Mouse (Mus musculus) hindbrain, embryonic 11.5 days (tissue): Measurements from ENCODE around the gene Surf4. TPM values are rescaled to one million over a fixed set of nuclear protein-coding genes. Genes with fewer than 3 reads are reported as not detected.

ENCODE experiments used
- ATAC-seq: fragments of 200-750 bp; cut with Nextera tagmentation; 2 replicates; pipeline ENCODE4 v1.8.0; 2017; ENCODE audit warnings: mild to moderate bottlenecking, moderate TSS enrichment, moderate library complexity; ENCODE audit not compliant: low FRiP score
- DNase-seq: peaks from one replicate; pipeline ENCODE4 v3.0.0-alpha.2; 2015; ENCODE audit warnings: low spot score
- H3K27ac ChIP-seq: fragments of 300-500 bp; sonication (generic); 2 replicates; pipeline ENCODE4 v1.5.1; 2014; ENCODE audit warnings: mild to moderate bottlenecking, low read depth, low read length
- H3K27me3 ChIP-seq: fragments of 300-500 bp; sonication (generic); 2 replicates; pipeline ENCODE4 v1.6.1; 2014; ENCODE audit warnings: mild to moderate bottlenecking, low read length, moderate library complexity, mixed read lengths; ENCODE audit not compliant: control insufficient read depth, insufficient read depth
- H3K36me3 ChIP-seq: fragments of 300-500 bp; sonication (generic); 2 replicates; pipeline ENCODE4 v1.6.1; 2014; ENCODE audit warnings: mild to moderate bottlenecking, low read length, moderate library complexity, mixed read lengths; ENCODE audit not compliant: control insufficient read depth, insufficient read depth
- H3K4me1 ChIP-seq: fragments of 300-500 bp; sonication (generic); replicated peaks from 2 replicates; pipeline ENCODE4 v1.6.1; 2014; ENCODE audit warnings: low read length, mixed read lengths; ENCODE audit not compliant: control insufficient read depth, insufficient read depth
- H3K4me2 ChIP-seq: fragments of 300-500 bp; sonication (generic); replicated peaks from 2 replicates; pipeline ENCODE4 v1.6.1; 2014; ENCODE audit warnings: mild to moderate bottlenecking, low read depth, low read length
- H3K4me3 ChIP-seq: fragments of 300-500 bp; sonication (generic); 2 replicates; pipeline ENCODE4 v1.5.1; 2014; ENCODE audit warnings: low read depth, low read length
- H3K9ac ChIP-seq: fragments of 300-500 bp; sonication (generic); 2 replicates; pipeline ENCODE4 v1.6.1; 2014; ENCODE audit warnings: low read depth, low read length
- H3K9me3 ChIP-seq: fragments of 300-500 bp; sonication (generic); 2 replicates; pipeline ENCODE4 v1.6.1; 2016; ENCODE audit warnings: low read length; ENCODE audit not compliant: control insufficient read depth
- WGBS: fragments of 180-500 bp; shearing (Covaris S2); extraction: QIAGEN DNeasy Blood & Tissue Kit; methylation state at CpG from one replicate; pipeline ENCODE4 v1.1.7; 2014; 5-methylcytosine and 5-hydroxymethylcytosine counted together
- polyA plus RNA-seq: library from polyadenylated mRNA; unstranded; fragments of >200 nt; fragmentation: Nextera tagmentation; extraction: Ambion mirVana; gene quantifications from 2 replicates; pipeline ENCODE4 v1.2.1, GENCODE M21; 2014

The Surf4 gene
- polyA plus RNA-seq, 1 experiment from 2014 or later, result 140 TPM

DNA sequence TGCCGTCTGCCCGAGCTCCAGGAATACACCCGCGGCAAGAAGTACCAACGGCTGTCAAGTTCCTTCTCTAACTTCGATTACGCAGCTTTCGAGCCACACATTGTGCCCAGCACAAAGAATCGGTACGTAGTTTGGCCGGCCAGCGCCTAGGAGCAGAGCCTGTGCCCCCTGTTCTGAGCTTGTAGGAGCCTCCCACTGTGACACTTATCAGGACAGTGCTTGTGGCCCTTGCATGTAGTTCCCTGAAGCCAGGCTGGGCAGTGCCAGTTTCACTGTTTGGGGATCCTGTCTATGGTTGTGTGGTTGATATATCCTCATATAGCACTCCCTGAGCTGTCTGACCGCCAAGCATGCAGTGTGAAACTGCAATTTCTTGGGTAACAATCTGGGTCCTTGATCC, 17.0 kb downstream of the Surf4 start:
- peaks cover 27% of the 10 kb centered on the region for H3K36me3 ChIP-seq
- H3K9me3 ChIP-seq, result no peaks in the 10 kb centered on the region
- ATAC-seq, result peak; percentile 18; the same call in 1 of the 2 replicates
- 1% methylated on average over 13 of the region's 13 CpGs for WGBS
- peaks cover 11% of the 10 kb centered on the region for H3K4me1 ChIP-seq
- peak overlapping the region; percentile 65 for H3K4me3 ChIP-seq
- no peak for DNase-seq
- H3K27ac ChIP-seq, result no peak overlapping the region; the same call in 1 of the 2 replicates
- no peaks in the 10 kb centered on the region for H3K27me3 ChIP-seq
- H3K9ac ChIP-seq, result peak overlapping the region; percentile 62
- H3K4me2 ChIP-seq, result peak overlapping the region; percentile 96

DNA sequence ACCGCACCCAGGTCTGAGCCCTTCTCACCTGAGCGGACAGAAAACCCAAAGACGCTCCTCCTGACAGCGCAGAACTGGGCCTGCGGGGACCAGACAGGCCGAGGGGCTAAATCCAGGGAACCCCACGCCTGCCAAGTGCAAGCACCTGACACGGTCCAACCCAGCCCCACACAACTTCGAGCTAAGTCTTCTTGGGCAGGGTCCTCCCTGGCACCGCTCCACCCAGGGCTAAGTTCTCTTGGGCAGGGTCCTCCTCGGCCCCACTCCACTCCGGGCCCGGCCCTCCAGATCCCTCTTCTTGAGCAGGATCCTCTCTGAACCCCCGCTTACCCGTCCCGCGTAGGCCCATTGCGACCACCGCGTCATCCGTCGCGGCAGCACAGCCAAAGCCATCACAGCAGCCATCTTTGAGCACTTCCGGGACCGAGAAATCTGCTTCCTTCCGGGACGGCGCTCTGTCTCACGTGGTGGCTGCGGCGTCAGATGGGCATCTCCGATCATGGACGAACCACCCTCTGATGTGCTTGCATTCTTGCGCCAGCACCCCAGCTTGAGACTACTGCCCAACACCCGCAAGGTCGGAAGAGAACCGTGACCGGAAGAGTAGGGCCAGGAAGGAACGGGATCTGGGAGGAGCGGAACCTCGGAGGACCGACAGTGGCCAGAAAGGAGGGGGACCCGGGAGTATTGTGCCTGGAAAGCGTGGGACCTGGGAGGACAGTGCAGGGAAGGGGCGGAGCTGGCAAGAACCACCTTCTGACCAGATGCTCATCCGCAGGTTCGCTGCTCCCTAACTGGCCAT, 17.6 kb downstream of the Surf4 start, which contains the start of the genes Surf2 and Surf1:
Gene Surf2, plus strand, starts transcription at position 441 of the 802 bp plus-strand sequence.
Gene Surf1, minus strand, starts transcription at position 604 of the 802 bp plus-strand sequence.
- H3K27ac ChIP-seq, result peak within 1 kb of the TSS; percentile 59
- H3K4me2 ChIP-seq, result peak within 1 kb of the TSS; percentile 96
- H3K27me3 ChIP-seq, result no peaks in the 10 kb centered on the region
- peaks cover 12% of the 10 kb centered on the region for H3K4me1 ChIP-seq
- WGBS, result 3% methylated on average over 47 of the region's 47 CpGs
- H3K4me3 ChIP-seq, result peak within 1 kb of the TSS; percentile 65
- peaks cover 27% of the 10 kb centered on the region for H3K36me3 ChIP-seq
- ATAC-seq (peak; percentile 76), DNase-seq (peak; percentile 84)
- H3K9me3 ChIP-seq, result no peaks in the 10 kb centered on the region
- peak within 1 kb of the TSS; percentile 62 for H3K9ac ChIP-seq

DNA sequence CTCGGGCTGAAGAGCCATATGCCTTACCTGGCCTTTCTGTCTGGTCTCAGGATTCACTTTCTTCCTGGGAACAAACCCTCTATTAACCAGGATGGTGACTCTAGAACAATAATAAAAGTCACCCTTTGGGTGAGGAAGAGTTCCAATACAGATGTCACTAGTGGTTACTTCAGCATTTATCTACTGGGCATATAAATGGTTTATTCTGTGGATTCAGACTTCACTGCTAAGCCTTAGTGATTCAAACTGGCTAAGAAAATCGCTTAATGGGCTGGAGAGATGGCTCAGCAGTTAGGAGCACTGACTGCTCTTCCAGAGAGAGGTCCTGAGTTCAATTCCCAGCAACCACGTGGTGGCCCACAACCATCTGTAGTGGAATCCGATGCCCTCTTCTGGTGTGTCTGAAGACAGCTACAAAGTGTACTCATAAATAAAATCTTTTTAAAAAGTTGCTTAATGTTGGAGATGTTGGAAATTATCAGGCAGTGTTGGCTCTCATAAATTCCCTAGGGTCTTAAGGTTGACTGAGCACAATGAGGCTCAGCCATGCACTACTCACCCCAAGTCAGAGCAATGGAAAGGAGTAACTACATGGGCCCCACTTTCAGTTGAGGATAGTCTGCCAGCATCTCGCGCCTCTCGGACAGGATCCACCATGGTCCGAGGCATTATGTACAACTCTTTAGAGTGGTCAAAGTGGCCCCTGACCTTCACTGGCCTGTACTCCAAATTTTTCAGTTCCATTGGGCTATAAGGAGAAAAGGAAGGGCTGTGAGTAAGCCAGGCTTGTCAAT, 19.4 kb downstream of the Surf4 start:
- Histone ChIP-seq H3K9ac (no peak overlapping the region), H3K4me3 (no peak overlapping the region), H3K27ac (no peak overlapping the region), H3K4me2 (no peak overlapping the region), H3K36me3 (peaks cover 16% of the 10 kb centered on the region), H3K27me3 (no peaks in the 10 kb centered on the region), H3K4me1 (peaks cover 12% of the 10 kb centered on the region), H3K9me3 (no peaks in the 10 kb centered on the region)
- DNase-seq, result no peak
- 67% methylated on average over 8 of the region's 8 CpGs for WGBS
- ATAC-seq, result no peak

DNA sequence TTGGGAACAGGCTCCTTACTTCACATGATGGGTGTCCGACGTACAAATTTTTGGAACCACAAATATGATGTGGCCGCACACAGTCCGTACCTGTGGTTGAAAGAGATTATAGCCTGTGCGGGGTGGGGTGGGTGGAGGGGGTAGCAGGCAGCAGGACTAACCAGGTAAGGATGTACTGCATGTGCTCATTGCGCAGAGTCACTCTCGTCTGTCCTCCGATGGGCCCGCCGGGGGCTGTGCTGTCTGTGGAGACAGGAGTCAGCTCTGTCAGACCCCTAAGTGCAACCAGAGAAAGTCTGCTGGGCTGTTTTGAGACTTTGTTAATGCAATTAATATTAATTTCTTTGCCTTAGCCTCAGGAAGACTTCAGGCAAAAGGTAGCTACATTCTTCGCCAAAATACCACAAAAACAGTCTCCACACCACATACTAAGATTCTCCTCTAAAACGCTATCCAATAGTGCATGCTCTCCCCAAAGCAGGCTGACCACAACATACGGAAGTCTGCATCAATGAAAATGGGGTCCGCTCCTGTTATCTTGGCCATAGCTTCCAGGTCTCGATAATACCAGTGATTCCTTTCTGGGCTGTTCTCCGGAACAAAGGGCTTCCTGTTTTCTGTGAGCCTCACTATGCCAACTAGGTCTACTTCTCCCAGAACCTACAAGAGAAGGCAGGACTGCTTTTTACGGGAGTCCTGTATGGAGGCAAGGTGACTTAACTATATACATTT, 20.1 kb downstream of the Surf4 start:
- Histone ChIP-seq H3K9ac (no peak overlapping the region), H3K27me3 (no peaks in the 10 kb centered on the region), H3K4me1 (peaks cover 16% of the 10 kb centered on the region), H3K9me3 (no peaks in the 10 kb centered on the region), H3K4me2 (no peak overlapping the region), H3K4me3 (no peak overlapping the region), H3K27ac (no peak overlapping the region), H3K36me3 (peaks cover 12% of the 10 kb centered on the region)
- DNase-seq (no peak), ATAC-seq (no peak)
- 87% methylated on average over 17 of the region's 17 CpGs for WGBS

DNA sequence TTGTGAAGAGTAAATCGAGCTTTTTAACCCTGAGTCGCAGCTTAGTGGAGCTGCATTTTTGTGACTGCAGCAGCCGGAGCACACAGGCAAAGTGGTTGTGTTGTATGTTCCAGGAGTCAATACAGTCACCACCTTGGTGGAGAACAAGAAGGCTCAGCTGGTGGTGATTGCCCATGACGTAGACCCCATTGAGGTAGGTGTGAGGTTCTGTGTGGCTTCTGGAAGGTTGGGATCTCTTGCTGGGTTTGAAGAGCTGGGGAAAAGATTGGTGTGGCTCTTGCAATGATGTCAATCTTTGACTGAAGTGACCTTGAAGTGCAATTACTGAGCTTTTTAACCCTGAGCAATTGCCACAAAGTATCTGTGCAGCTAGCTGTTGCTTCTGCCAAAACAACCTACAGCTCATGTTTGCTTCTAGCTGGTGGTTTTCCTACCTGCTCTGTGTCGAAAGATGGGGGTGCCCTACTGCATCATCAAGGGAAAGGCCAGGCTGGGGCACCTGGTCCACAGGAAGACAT, 21.4 kb downstream of the Surf4 start:
- H3K4me1 ChIP-seq, result peaks cover 14% of the 10 kb centered on the region
- H3K4me3 ChIP-seq, result peak overlapping the region; percentile 89
- H3K4me2 ChIP-seq, result peak overlapping the region; percentile 98
- DNase-seq (no peak), ATAC-seq (no peak)
- H3K27ac ChIP-seq, result no peak overlapping the region
- H3K27me3 ChIP-seq, result no peaks in the 10 kb centered on the region
- H3K9me3 ChIP-seq, result no peaks in the 10 kb centered on the region
- peaks cover 14% of the 10 kb centered on the region for H3K36me3 ChIP-seq
- peak overlapping the region; percentile 92 for H3K9ac ChIP-seq
- 78% methylated on average over 5 of the region's 5 CpGs for WGBS

DNA sequence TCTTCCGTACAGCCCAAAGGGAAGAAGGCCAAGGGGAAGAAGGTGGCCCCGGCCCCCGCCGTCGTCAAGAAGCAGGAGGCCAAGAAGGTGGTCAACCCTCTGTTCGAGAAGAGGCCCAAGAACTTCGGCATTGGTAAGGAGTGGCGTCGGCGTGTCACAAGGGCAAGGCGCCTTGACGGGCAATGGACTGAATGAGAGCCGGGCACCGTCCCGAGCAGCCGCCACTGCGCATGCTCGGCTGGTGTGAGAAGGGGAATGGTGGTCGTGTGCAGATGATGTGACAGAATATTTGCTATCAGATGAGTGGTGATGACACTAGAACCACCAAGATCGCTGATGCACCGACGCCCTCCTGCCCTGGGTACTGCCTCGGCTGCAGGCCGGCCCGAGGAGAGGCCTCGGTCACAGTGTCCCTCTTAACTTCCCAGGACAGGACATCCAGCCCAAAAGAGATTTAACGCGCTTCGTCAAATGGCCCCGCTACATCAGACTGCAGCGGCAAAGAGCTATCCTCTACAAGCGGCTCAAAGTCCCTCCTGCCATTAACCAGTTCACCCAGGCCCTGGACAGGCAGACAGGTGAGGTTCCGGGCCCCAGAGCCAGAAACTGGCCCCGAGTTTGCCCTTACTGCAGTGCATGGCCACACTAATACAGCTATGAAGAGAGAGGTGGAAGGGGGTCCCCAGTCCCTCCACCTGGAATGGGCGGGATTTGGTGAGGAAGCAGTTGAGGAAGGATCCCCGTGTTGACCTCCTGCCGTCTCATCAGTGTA, 22.5 kb downstream of the Surf4 start:
- Histone ChIP-seq H3K4me3 (peak overlapping the region; percentile 89), H3K4me1 (peaks cover 11% of the 10 kb centered on the region), H3K4me2 (peak overlapping the region; percentile 98), H3K27ac (peak overlapping the region; percentile 87), H3K9ac (peak overlapping the region; percentile 92), H3K27me3 (no peaks in the 10 kb centered on the region), H3K9me3 (no peaks in the 10 kb centered on the region), H3K36me3 (peaks cover 14% of the 10 kb centered on the region)
- WGBS, result 2% methylated on average over 37 of the region's 37 CpGs
- DNase-seq, result peak; percentile 82
- ATAC-seq, result peak; percentile 51

DNA sequence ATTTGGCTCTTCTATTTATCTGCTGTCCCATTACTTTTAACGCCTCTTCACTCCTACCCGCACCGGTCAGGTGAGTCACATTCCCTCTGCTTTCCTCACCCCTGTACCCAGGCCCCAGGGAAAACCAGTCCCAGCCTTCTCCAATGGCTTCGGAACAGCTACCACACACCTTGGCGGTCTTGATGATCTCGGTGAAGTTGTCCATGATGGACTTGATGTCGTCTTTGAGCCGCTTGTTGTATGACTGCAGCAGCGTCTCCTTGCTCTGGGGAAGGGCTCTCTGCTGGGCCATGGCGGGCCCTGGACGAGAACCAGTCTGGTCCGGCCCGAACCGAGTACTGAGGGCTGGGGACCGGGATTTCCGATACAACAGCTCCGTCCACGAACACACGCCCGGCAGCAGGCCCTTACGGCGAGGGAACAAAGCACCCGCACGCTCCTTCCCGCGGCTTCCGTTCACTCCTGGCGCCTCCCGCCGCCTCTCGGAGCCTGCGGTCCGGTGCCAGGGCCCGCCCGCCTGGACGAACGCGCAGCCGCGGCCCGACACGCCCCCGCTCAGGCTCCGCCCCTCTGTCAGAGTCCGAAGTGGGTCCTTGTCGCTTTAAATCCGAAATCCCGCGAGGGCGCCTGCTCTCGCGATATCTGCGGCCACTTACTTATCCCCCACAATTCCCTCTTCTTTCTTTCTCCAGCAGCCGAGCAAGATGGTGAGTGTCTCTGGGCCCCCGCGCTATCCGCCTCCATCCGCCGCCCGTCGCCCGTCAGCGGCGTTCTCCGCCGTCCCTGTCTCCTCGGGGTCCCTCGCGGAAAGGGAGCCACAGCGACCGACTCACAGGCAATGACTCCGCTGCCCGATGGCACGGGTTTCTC, 23.4 kb downstream of the Surf4 start, which contains the start of the genes Med22 and Rpl7a:
Gene Med22, minus strand, starts transcription at position 554 of the 870 bp plus-strand sequence.
Gene Rpl7a, plus strand, starts transcription at position 641 of the 870 bp plus-strand sequence.
- Histone ChIP-seq H3K4me3 (peak within 1 kb of the TSS; percentile 89), H3K36me3 (peaks cover 14% of the 10 kb centered on the region)
- WGBS, result under 1% methylated on average over 70 of the region's 74 CpGs

More for the DNA sequence above, 23.4 kb downstream of the Surf4 start, which contains the start of the genes Med22 and Rpl7a:
- H3K4me1 ChIP-seq, result peaks cover 11% of the 10 kb centered on the region
- H3K4me2 ChIP-seq, result peak within 1 kb of the TSS; percentile 98
- no peaks in the 10 kb centered on the region for H3K27me3 ChIP-seq
- ATAC-seq (peak; percentile 91), DNase-seq (peak; percentile 100)
- peak within 1 kb of the TSS; percentile 92 for H3K9ac ChIP-seq
- H3K27ac ChIP-seq, result peak within 1 kb of the TSS; percentile 87
- H3K9me3 ChIP-seq, result no peaks in the 10 kb centered on the region
